Mouse (Mus musculus): Measurements from ENCODE around the gene Nfu1.

- TF ChIP-seq POLR2A (IDR thresholded peaks at IDR 0.05; ENCODE audit: borderline replicate concordance, insufficient read depth, low read length): no peak
- TF ChIP-seq CTCF (IDR thresholded peaks at IDR 0.05; ENCODE audit: borderline replicate concordance, insufficient read depth, low read depth, low read length): peak; percentile 49; the same call in 1 of the 2 replicates
Measured at GRCm38 (mm10) chr6:87016916-87017315, 7.9 kb downstream of the Nfu1 start.
